Mouse (Mus musculus) C2C12 (cell line): ENCODE data around the gene Mphosph9.

Experiments used
- CEBPB ChIP-seq: IDR thresholded peaks from one replicate; pipeline ENCODE4 v1.6.1; 2011; ENCODE audit warnings: low read depth, mild to moderate bottlenecking, control low read depth, moderate library complexity
- CTCF ChIP-seq: IDR thresholded peaks from one replicate; pipeline ENCODE4 v1.5.1; 2011; ENCODE audit not compliant: control insufficient read depth, insufficient read depth, insufficient read length
- FOSL1 ChIP-seq: IDR thresholded peaks from one replicate; pipeline ENCODE4 v1.8.0; 2011; ENCODE audit warnings: mild to moderate bottlenecking, low read length; ENCODE audit not compliant: poor library complexity, insufficient read depth, severe bottlenecking
- MAX ChIP-seq: IDR thresholded peaks from one replicate; pipeline ENCODE4 v1.6.1; 2011; ENCODE audit warnings: mild to moderate bottlenecking, control low read depth
- MYOD1 ChIP-seq: IDR thresholded peaks from one replicate; pipeline ENCODE4 v1.6.1; 2011; ENCODE audit warnings: low read depth; ENCODE audit not compliant: control insufficient read depth, insufficient read length
- MYOG ChIP-seq: IDR thresholded peaks from one replicate; pipeline ENCODE4 v1.6.1; 2011; ENCODE audit not compliant: control insufficient read depth, insufficient read length; ENCODE audit errors: extremely low read depth
- USF1 ChIP-seq: IDR thresholded peaks from one replicate; pipeline ENCODE4 v1.6.1; 2011; ENCODE audit warnings: low read depth, mild to moderate bottlenecking, control low read depth, moderate library complexity

- TF ChIP-seq USF1 (no peak), CTCF (no peak), MAX (no peak), MYOG (no peak), CEBPB (no peak), FOSL1 (no peak), MYOD1 (no peak)
These were observed 112.1 kb downstream of the Mphosph9 start for GRCm38 (mm10) chr5:124215647-124216046.
